In genomic region chr2:127136979-127137378, GRCm38 (mm10) we compare ENCODE assay signal across 8 mouse cellular contexts. TPM values are rescaled to one million over a fixed set of nuclear protein-coding genes. Genes with fewer than 3 reads are reported as not detected.
DNase-seq lines count a peak whose midpoint lies in the region; ATAC-seq and TF ChIP-seq lines count a peak whose summit lies in the region.

No protein-coding gene starts in this region.

- TF ChIP-seq POLR2A in ES-Bruce4 (IDR thresholded peaks at IDR 0.05; ENCODE audit: insufficient read depth, low read length), result no peak

- H3K9me3 ChIP-seq in ES-Bruce4 (replicated peaks; ENCODE audit: control insufficient read depth, insufficient read depth, low read length, poor library complexity, severe bottlenecking), result no peaks in the 10 kb centered on the region
- H3K9me3 ChIP-seq in hindbrain, embryonic 11.5 days (ENCODE audit: control insufficient read depth, low read length), result no peaks in the 10 kb centered on the region
- H3K9me3 ChIP-seq in limb, embryonic 15.5 days, result no peaks in the 10 kb centered on the region

- no peak overlapping the region for H3K4me2 ChIP-seq in hindbrain, embryonic 11.5 days (replicated peaks; ENCODE audit: low read depth, low read length)
- no peak overlapping the region for H3K4me2 ChIP-seq in limb, embryonic 15.5 days

- peaks cover 6% of the 10 kb centered on the region for H3K4me1 ChIP-seq in ES-Bruce4 (ENCODE audit: control insufficient read depth, insufficient read depth, low read length)
- H3K4me1 ChIP-seq in hindbrain, embryonic 11.5 days (replicated peaks; ENCODE audit: control insufficient read depth, insufficient read depth, low read length), result peaks cover 3% of the 10 kb centered on the region
- H3K4me1 ChIP-seq in limb, embryonic 15.5 days, result peaks cover 43% of the 10 kb centered on the region

- no peak for TF ChIP-seq EP300 in ES-Bruce4 (IDR thresholded peaks at IDR 0.05; ENCODE audit: insufficient read depth, low read depth, low read length)

- no peaks in the 10 kb centered on the region for H3K27me3 ChIP-seq in ES-Bruce4 (ENCODE audit: control insufficient read depth, insufficient read depth, low read length, poor library complexity, severe bottlenecking)
- H3K27me3 ChIP-seq in hindbrain, embryonic 11.5 days (ENCODE audit: control insufficient read depth, insufficient read depth, low read length), result no peaks in the 10 kb centered on the region
- H3K27me3 ChIP-seq in limb, embryonic 15.5 days, result no peaks in the 10 kb centered on the region

- DNase-seq in adrenal gland, postnatal 10 days, result peak; percentile 53
- no peak for DNase-seq in adrenal gland, postnatal 4 days (ENCODE audit: low spot score in 2 of 2)
- peak; percentile 61 for DNase-seq in fibroblast of lung, adult 2 months (ENCODE audit: low read depth)
- DNase-seq in hindbrain, embryonic 11.5 days (ENCODE audit: low spot score), result peak; percentile 67
- DNase-seq in neural tube, embryonic 10.5 days (ENCODE audit: extremely low spot score, low spot score), result peak; percentile 26
- no peak for DNase-seq in cerebellum, adult 9-10 months

- no peak overlapping the region for H3K4me3 ChIP-seq in ES-Bruce4 (ENCODE audit: low read depth, low read length)
- no peak overlapping the region for H3K4me3 ChIP-seq in hindbrain, embryonic 11.5 days (ENCODE audit: low read depth, low read length)
- H3K4me3 ChIP-seq in limb, embryonic 15.5 days, result no peak overlapping the region

- peaks cover 5% of the 10 kb centered on the region; the same call in 1 of the 2 replicates for H3K36me3 ChIP-seq in ES-Bruce4 (ENCODE audit: control insufficient read depth, insufficient read depth, low read length, poor library complexity, severe bottlenecking)
- no peaks in the 10 kb centered on the region for H3K36me3 ChIP-seq in hindbrain, embryonic 11.5 days (ENCODE audit: control insufficient read depth, insufficient read depth, low read length)
- H3K36me3 ChIP-seq in limb, embryonic 15.5 days, result peaks cover 23% of the 10 kb centered on the region

- 31% methylated on average over 5 of the region's 5 CpGs for WGBS in hindbrain, embryonic 11.5 days
- whole genome bisulfite sequencing in limb, embryonic 15.5 days, result 10% methylated on average over 5 of the region's 5 CpGs

- peak; percentile 73 for ATAC-seq in hindbrain, embryonic 11.5 days (ENCODE audit: low FRiP score)
- peak; percentile 16; the same call in 1 of the 2 replicates for ATAC-seq in limb, embryonic 15.5 days (ENCODE audit: insufficient number of reproducible peaks, low FRiP score, low TSS enrichment, low read depth)

- H3K9ac ChIP-seq in ES-Bruce4 (ENCODE audit: low read depth, poor library complexity, severe bottlenecking), result peak overlapping the region; percentile 40
- H3K9ac ChIP-seq in hindbrain, embryonic 11.5 days (ENCODE audit: low read depth, low read length), result no peak overlapping the region
- no peak overlapping the region for H3K9ac ChIP-seq in limb, embryonic 15.5 days

- TF ChIP-seq CTCF in ES-Bruce4 (IDR thresholded peaks at IDR 0.05; ENCODE audit: low read depth, low read length), result no peak

- H3K27ac ChIP-seq in ES-Bruce4 (ENCODE audit: insufficient read depth, low read length), result peak overlapping the region; percentile 21
- peak overlapping the region; percentile 42 for H3K27ac ChIP-seq in hindbrain, embryonic 11.5 days (ENCODE audit: low read depth, low read length)
- H3K27ac ChIP-seq in limb, embryonic 15.5 days, result peak overlapping the region; percentile 50

RNA-seq across cellular contexts. Expression of gene Ncaph, which starts 3.2 kb away (rescaled TPM):
- total RNA-seq in adrenal gland, postnatal 10 days (2021), result 10 to 100 TPM; 15.8 to 18.3 TPM
- total RNA-seq in adrenal gland, postnatal 4 days (2021), result 10 to 100 TPM; 28.0 to 35.4 TPM
- 90.3 and 97.1 TPM in 2 replicates for polyA plus RNA-seq in ES-Bruce4 (2011; ENCODE audit: insufficient read depth, insufficient read length, low read depth, missing spikeins)
- polyA plus RNA-seq in hindbrain, embryonic 11.5 days (2014; fragmentation: Nextera tagmentation; extraction: Ambion mirVana), result 86.8 and 95.2 TPM in 2 replicates
- 61.3 and 62.5 TPM in 2 replicates for polyA plus RNA-seq in limb, embryonic 15.5 days (2015; fragmentation: Nextera tagmentation; extraction: Ambion mirVana)

RNA-seq across cellular contexts. Expression of gene Itpripl1, which starts 6.3 kb away (rescaled TPM):
- total RNA-seq in adrenal gland, postnatal 10 days (2021), result 10 to 100 TPM; 13.2 to 13.8 TPM
- total RNA-seq in adrenal gland, postnatal 4 days (2021), result 10 to 100 TPM; 11.5 to 13.1 TPM
- 9.1 and 10.2 TPM in 2 replicates for polyA plus RNA-seq in ES-Bruce4 (2011; ENCODE audit: insufficient read depth, insufficient read length, low read depth, missing spikeins)
- 12.7 and 16.8 TPM in 2 replicates for polyA plus RNA-seq in hindbrain, embryonic 11.5 days (2014; fragmentation: Nextera tagmentation; extraction: Ambion mirVana)
- polyA plus RNA-seq in limb, embryonic 15.5 days (2015; fragmentation: Nextera tagmentation; extraction: Ambion mirVana), result 26.0 and 26.8 TPM in 2 replicates

Comparison
In these comparisons a context has a peak if more than half of its experiments do, and no peak if none do; other contexts are left out.
1. DNase-seq: peak in adrenal gland, postnatal 10 days (single experiment), fibroblast of lung, adult 2 months (single experiment), hindbrain, embryonic 11.5 days (single experiment) and neural tube, embryonic 10.5 days (single experiment); none in adrenal gland, postnatal 4 days (0 of 2) and cerebellum, adult 9-10 months (single experiment).
2. Peak in every context shown above with its lines, with median percentiles within 50 percentile points of each other: H3K27ac ChIP-seq.